Mouse (Mus musculus) left cerebral cortex, adult 2 months (tissue): ENCODE results near the gene Tcf3. TPM values are rescaled to one million over a fixed set of nuclear protein-coding genes. Genes with fewer than 3 reads are reported as not detected.
A peak's percentile ranks its signal among the peaks of the same experiment; 100 is the strongest.

Source experiments
- DNase-seq, 2 experiments: peaks; one replicate each; pipeline ENCODE4 v3.0.0; 2021 to 2022; ENCODE audit warnings: low spot score in 2 of 2, mixed read lengths in 1 of 2; ENCODE audit errors: extremely low spot score in 1 of 2
- H3K27ac ChIP-seq: fragments of 200-600 bp; 2 replicates; pipeline ENCODE4 v1.8.1; 2022
- H3K4me3 ChIP-seq: fragments of 200-600 bp; 2 replicates; pipeline ENCODE4 v1.8.1; 2022
- CTCF ChIP-seq: fragments of 200-600 bp; IDR thresholded peaks from 2 replicates; pipeline ENCODE4 v1.8.1; 2022; ENCODE audit warnings: antibody characterized with exemption, mild to moderate bottlenecking, moderate library complexity
- intact Hi-C: fragments of 180-260 bp; cut with DNase I; formaldehyde crosslinking; loops from one replicate; pipeline ENCODE4 v1.15.1; 2025
- total RNA-seq, 2 experiments: library from RNA; stranded (reverse); gene quantifications; 2 replicates each; pipeline ENCODE4 v1.2.3; 2021

Gene Tcf3
- total RNA-seq, 2 experiments from 2014 or later = 28.9 to 30.1 TPM

GRCm38 (mm10) chr10:80435764-80436163 lies 2.3 kb upstream of the Tcf3 start:
- Histone ChIP-seq H3K27ac (no peak overlapping the region), H3K4me3 (no peak overlapping the region)
- no peak for TF ChIP-seq CTCF
- intact Hi-C loops = no loop called here
- DNase-seq = no peak

DNA sequence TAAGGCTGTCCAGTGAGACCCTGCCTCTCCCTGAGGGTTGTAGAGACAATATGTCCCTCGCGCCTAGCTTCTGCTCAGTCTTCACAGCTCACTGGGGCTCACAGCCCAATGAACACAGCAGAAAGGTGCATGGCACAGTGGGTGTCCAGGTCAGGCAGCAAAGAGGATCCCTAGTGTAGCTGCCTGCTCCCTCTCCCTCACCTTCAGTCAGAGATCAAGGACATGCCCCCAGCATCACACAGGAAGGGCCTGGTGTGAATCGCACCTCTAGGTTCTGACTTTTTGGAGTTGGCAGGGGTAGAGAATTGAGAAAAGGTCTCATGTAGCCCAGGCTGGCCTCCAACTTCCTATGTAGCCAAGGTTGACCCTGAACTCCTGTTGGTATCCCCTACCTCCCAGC lies 1.4 kb upstream of the Tcf3 start:
- TF ChIP-seq CTCF = no peak
- Histone ChIP-seq H3K27ac (no peak overlapping the region), H3K4me3 (no peak overlapping the region)
- intact Hi-C loops = no loop called here
- no peak for DNase-seq

GRCm38 (mm10) chr10:80434233-80434592 lies 766 bp upstream of the Tcf3 start:
- Histone ChIP-seq H3K4me3 (no peak overlapping the region), H3K27ac (no peak overlapping the region)
- TF ChIP-seq CTCF = no peak; the same call in 1 of the 2 replicates
- intact Hi-C loops = no loop called here
- DNase-seq = no peak

DNA sequence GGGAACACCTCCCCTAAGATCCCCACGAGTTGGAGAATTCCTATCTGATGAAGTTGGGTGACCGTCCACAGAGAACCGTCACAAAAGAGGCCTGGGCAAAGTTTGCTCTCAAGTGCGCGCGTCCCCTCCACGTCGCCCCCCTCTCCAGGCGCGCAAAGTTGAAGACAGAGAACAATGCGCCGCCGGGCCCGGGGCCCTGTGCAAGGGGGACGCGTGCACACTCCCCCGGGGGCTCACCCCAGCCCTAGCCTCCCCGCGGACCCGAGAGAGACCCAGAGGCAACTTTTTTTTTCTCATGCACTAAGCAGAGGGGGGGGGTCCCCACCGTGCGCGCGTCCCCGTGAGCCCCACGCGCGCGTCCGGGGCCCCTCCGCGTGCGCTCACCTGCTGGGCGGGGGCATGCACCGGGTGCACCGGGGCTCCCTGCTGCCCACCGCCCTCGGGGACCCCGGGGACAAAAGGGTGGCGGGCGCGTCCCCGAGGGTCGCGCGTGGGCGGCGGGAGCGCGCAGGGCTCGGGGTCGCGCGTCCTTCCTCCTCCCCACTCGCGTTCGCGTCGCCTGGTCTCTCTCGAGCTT lies 423 bp downstream of the Tcf3 start:
- no peak for DNase-seq
- intact Hi-C loops = loop anchor here (1.0 kb wide), 1 partner anchor 27 kb away; the partner anchor contains the start of gene Uqcr11
- no peak for TF ChIP-seq CTCF

DNA sequence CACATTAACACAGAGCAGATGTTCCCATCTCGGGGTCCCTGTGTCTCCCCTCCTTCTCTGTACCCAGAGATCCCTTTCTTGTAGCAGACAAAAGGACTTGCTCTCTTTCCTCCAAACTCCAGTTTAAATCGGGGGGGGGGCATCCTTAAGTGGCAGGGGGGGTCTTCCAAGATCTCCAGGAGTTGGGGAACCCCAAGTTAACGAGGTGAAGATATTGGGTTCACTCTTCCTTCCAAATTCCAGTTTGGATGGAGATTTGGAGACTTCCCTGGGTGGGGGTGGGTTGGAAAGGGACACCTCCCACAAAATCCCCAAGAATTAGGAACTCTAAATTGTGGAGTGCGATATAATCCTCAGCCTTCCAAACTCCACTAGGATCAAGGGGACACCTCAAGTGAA lies 1.1 kb downstream of the Tcf3 start:
- intact Hi-C loops = no loop called here
- no peak for TF ChIP-seq CTCF
- DNase-seq = no peak
- Histone ChIP-seq H3K27ac (peak overlapping the region; percentile 100), H3K4me3 (peak overlapping the region; percentile 99)

More for the DNA sequence above, 423 bp downstream of the Tcf3 start:
- peak overlapping the region; percentile 99 for H3K4me3 ChIP-seq
- peak overlapping the region; percentile 100 for H3K27ac ChIP-seq

DNA sequence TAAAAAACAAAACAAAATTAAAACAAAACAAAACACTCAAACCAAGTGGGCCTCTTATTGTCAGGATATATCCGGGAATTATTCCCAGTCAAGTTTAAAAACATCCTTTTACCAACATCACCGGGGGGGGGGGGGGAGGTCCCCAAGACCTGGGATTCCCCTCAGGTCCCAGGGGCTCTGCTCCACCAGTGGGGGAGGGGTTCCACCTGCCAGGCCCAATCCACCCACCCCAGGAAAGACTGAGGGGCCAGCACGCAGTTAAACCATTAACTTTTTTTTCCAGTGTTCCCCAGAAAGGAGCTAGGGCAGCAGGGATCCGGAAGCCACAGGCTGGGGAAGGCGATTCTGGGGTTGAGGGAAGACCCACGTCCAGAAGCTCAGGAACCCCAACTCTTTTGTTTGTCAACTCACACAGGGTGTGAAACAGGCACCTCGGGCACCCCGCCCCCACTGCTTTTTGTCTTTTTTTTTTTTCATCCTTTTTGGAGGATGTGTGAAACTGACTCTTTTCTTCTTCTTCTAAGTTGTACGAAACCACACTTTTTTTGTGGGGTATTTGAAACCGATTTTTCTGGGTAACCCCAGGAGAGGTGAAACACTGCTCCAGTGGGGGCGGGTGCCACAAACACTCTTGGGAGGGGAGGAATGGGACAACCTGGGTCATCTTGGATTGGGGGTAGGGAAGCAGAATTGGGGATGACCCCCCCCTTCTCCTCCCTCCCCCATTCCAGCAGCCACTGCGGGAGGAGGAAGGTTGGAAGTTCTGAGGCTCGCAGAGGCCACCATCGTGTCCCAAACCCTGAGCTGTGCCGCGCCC lies 1.7 kb downstream of the Tcf3 start:
- DNase-seq = no peak
- intact Hi-C loops = no loop called here
- no peak overlapping the region for H3K27ac ChIP-seq
- peak overlapping the region; percentile 99; the same call in 1 of the 2 replicates for H3K4me3 ChIP-seq
- no peak for TF ChIP-seq CTCF

DNA sequence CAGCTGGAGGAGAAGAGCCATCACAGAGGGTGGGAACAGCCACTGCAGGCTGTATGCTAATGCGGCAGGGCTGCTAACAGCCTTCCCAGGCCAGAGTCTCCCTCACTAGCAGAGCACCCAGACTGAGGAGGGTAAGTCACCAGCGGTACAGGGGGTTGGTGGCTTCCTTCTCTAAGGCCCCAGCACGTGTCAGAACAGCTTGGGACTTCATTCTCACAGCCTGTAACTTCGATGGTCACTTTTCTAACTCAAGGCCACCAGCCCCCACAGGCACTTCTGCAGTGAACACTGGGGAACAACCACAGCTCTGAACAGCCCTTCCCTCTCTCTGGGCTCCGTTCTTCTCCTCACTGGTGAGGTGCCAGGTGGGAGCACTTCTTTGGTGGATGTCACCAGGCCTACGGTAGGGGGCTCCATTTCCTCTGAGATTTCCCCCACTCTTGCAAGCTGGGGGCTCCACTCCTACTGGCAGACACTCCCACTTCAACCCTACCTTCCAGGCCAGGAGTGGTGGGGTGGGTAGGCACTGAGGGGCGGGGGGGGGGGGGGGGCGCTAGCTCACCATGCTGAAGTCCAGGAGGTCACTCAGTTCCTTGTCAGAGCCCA lies 3.0 kb downstream of the Tcf3 start:
- no peak overlapping the region for H3K4me3 ChIP-seq
- no peak overlapping the region for H3K27ac ChIP-seq
- intact Hi-C loops = no loop called here
- no peak for DNase-seq
- TF ChIP-seq CTCF = no peak

- Histone ChIP-seq H3K27ac (no peak overlapping the region), H3K4me3 (no peak overlapping the region)
- no peak for DNase-seq
- TF ChIP-seq CTCF = no peak
- intact Hi-C loops = no loop called here
These were observed 3.6 kb downstream of the Tcf3 start for GRCm38 (mm10) chr10:80429800-80430199.

- Histone ChIP-seq H3K4me3 (no peak overlapping the region), H3K27ac (no peak overlapping the region)
- intact Hi-C loops = no loop called here
- no peak for DNase-seq
- TF ChIP-seq CTCF = no peak; the same call in none of the 2 replicates
These were observed 8.4 kb downstream of the Tcf3 start for GRCm38 (mm10) chr10:80425041-80425440.

GRCm38 (mm10) chr10:80423562-80423961 lies 9.9 kb downstream of the Tcf3 start:
- intact Hi-C loops = no loop called here
- DNase-seq = no peak
- TF ChIP-seq CTCF = no peak
- Histone ChIP-seq H3K4me3 (no peak overlapping the region), H3K27ac (no peak overlapping the region)

- TF ChIP-seq CTCF = no peak
- Histone ChIP-seq H3K27ac (no peak overlapping the region), H3K4me3 (no peak overlapping the region)
- DNase-seq = no peak
- intact Hi-C loops = no loop called here
These were observed 11.6 kb downstream of the Tcf3 start for GRCm38 (mm10) chr10:80421651-80422472.

GRCm38 (mm10) chr10:80421208-80421607 lies 12.2 kb downstream of the Tcf3 start:
- Histone ChIP-seq H3K27ac (no peak overlapping the region), H3K4me3 (no peak overlapping the region)
- no peak for DNase-seq
- intact Hi-C loops = no loop called here
- no peak for TF ChIP-seq CTCF
